Mouse (Mus musculus): ENCODE data around the gene Ghr.

The Ghr gene

DNA sequence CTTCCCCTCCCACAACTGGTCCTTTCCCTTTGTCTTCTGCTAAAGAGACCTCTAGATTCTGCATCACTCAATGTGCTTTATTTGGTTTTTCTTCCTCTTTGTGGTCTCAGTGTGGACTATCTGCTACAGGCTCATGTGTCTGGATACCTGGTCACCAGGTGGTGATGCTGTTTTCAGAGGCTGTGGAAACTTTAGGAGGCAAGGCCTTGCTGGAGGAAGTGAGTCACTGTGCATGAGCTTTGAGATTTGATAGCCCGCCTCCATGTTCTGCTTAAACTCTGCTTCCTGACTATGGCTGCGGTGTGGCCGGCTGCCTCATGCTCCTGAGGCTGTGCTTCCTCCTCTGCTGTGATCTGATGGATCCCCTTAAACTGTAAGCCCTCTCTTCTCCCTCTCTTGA, 292.9 kb downstream of the Ghr start:
- no peak for DNase-seq (ENCODE audit: low read depth)

DNA sequence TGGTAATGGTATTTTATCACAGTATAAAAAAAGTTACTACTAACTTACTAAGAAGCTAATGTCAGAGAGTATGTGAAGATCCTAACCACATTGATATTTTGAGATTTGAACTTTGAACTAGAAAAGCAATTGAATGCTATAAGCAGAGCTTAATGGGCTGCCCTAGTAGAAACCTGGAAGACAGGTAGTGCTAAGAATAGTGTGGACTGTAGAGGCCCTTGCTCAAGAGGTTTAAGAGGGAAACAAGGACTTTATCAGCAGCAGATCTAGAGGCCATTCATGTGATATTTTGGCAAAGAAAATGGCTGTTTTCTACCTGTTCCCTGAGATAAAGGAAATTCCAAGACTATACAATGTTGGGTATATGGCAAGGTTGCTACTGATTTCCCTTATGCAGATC, 297.3 kb downstream of the Ghr start:
- no peak for DNase-seq (ENCODE audit: low read depth)

DNA sequence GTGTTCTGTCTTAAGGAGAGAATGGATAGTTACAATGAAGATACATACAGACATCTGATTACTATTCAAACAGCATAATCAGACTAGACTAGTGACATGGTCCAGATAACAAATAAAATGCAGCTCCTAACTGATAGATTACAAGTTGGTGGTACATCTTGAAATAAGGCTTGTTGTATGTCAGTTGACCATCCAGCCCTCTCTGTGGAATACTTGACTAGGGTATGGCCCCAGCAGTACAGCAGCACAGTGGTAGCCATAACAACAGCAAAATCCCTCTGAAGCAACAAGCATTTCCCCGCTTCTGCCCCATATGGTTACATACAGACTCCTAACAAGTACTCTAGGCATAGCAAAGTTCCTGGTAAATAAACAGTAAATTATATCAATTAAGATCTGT, 301.6 kb downstream of the Ghr start:
- DNase-seq (ENCODE audit: low read depth), result no peak

DNA sequence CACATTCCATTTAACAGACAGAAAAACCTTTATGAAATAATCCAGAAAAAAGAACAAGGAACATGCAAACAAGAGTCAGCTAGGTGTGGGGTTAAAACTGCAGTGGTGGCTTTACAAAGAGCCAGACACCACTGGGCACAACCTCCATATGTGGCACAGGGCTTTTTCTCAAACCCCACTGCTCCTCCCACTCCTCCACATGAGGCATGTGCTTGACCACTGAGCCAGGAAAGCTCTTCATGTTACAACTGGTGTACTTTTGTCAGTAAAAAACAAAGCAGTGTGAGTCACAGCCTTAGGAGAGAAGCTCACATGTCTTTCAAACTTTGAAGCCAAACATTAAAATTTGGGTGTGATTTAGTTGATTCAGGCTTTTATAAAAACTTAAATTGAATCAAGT, 302.1 kb downstream of the Ghr start:
- DNase-seq (ENCODE audit: low read depth), result no peak

DNA sequence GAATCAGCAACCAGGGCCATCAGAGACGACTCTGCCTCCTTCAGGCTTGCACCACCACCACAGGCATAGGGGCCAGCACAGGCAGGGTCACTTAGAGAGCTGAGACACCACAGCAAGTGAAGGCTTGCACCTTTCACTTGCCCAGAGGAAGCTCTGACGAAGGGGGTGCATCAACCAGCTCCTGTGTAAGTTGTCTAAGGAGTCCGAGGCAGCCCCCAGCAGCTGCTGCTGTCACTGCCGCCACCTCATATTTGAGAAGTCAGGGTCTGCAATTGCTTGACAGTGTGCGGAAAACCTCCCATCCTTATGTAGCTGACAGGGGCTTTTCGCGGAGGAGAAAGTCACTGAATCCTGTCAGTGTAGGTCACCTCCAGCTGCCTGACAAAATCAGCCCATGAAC, 304.1 kb downstream of the Ghr start:
- DNase-seq (ENCODE audit: low read depth), result no peak

DNA sequence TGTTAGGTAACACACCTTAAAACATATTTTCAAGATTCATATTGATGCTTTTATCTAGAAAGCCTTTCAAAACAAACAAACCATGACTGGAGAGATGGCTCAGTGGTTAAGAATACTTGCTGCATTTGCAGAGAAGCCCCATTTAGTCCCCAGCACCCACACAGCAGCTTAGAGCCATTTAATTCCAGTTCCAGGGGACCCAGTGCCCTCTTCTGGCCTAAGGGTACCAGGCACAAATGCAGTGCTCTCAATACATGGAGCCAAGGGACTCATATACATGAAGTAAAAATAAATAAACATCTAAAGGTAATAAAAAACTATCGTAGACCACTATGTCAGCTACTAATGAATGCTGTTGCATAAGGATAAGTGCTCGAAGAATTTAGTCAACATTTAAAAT, 305.9 kb downstream of the Ghr start:
- no peak for DNase-seq (ENCODE audit: low read depth)

DNA sequence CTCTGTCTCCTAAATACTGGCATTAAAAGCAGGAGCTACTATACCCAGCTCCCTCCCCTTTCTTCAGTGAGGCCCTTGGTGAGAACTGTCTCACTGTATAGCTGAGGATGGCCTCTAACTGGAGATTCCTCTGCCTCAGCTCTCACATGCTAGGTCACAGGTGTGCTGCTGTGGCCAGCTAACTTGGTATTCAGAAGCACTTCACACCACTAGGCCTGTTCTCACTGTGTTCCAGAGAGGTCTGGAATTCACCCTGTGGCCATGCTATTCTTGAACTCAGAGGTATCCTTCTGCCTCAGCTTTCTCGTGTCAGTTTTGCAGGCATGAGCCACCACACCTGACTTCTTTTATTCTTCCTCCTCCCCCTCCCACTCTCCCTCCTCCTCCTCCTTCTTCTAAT, 310.1 kb downstream of the Ghr start:
- DNase-seq (ENCODE audit: low read depth), result no peak

DNA sequence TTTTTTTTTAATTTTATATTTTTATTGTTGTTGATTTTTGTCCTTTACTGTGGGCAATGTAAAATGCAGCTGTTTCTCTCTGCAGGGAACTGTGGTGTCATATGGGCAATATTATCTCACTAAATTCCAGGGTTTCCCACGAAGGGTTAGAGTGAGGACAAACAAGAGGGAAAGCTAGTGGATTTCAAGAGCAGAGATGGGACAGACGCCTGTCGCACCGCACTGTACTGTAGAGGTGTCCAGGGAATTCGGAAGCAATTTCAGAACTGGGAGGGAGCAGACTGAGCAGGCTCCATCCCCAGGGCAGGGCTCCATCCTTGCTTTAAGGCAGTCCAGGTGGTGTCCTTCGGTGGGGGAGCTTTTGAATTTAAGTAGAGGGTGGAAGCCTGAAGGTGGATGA, 312.1 kb downstream of the Ghr start:
- peak; percentile 20 for DNase-seq (ENCODE audit: low read depth)

DNA sequence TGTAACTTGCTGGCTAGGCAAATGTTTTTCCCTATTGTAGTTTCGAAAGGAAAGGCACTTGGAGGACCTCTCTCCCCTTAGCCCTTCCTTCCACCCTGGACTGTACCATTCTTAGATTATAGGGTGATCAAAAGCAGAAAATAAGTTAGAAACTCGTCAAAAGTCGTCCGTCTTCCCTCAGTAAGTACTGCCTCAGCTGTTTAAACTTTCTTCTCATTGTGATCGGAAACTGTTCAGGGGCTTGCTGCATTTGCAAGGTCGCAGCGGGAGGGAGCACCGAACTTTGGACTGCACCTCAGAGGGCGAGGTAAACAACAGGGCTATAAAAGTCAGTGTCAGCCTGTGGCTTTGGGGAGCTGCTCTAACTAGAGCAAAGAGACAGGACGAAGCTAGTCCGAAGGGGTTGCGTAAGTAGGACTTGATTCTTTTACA, 312.6 kb downstream of the Ghr start:
- DNase-seq (ENCODE audit: low read depth), result peak; percentile 81

DNA sequence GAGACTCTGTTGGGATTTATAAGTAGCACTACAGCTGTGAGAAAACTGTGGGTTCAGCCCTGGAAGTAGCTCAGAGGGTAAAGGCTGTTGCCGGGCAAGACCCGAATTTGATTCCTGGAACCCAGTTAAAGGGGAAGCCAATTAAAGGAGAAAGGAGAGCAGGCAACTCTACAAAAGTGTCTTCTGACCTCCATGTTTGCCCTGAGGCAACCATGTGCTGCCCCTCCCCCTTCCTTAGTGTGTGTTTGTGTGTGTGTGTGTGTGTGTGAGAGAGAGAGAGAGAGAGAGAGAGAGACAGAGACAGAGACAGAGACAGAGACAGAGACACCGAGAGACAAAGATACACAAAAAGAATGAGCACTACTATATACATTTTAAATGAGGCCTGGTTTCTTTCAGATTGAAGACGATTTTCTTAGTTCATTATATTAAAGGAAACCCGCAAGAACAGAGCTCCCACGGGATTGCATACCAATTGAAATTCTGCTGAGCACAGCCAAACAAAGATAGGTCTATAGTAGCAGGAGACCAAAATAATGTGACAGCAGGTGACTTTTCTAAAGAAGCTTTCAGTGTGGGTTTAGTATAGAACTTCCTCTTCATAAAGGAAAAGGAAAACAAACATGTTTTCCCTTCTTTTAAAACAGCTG, 313.2 kb downstream of the Ghr start:
- DNase-seq (ENCODE audit: low read depth), result peak; percentile 27

DNA sequence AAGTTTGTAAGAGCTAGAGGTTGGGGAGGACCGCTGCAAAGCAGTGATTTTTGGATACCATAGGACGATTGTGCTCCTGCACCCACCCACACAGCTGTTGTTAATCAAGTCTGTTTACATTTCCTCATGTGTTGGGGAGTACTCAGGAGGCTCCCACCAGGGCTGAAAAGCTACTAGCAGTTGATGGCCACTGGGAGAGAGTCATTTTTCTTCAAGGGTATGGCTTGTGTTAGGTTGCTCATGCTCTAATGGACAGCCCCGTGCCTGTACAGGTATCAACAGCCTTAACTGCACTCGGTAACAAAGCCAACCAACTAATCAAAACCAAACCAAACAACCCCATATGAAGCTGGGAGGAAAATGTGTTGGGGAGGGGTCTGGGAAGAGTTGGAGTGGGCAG, 313.8 kb downstream of the Ghr start:
- no peak for DNase-seq (ENCODE audit: low read depth)

DNA sequence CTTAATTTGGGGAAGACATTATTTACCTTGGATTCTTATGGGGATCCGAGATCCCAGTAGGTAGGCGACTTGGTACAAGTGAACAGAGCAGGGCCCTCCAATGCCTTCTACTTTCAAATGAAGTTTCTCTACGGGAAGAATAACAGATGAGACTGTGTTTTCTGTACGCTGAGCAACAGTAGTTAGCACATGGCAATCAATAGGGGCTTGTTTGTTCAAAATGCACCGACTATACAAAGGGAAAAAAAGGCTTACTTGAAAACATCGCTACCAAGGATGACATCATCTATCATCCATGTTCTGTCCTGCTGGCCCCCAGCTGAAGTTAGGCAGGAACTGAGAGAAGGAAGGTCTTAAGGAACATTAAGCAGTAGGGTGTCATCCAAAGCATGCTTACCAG, 315.0 kb downstream of the Ghr start, which contains the start of gene Selenop:
Gene Selenop, plus strand, starts transcription at position 301 of the 400 bp plus-strand sequence.
- DNase-seq (ENCODE audit: low read depth), result no peak

Data from induced T-regulatory cell, adult 2 months (primary cell).